Mouse (Mus musculus) MEL (cell line): ENCODE results near the gene Wdr34. TPM values are rescaled to one million over a fixed set of nuclear protein-coding genes. Genes with fewer than 3 reads are reported as not detected.

ENCODE experiments used
- DNase-seq: peaks from one replicate; pipeline ENCODE4 v3.0.0; 2011; ENCODE audit warnings: low read depth, low spot score
- H3K27ac ChIP-seq: 2 replicates; pipeline ENCODE4 v1.5.1; 2012; ENCODE audit warnings: low read depth, mild to moderate bottlenecking, control low read depth, low read length, moderate library complexity; ENCODE audit not compliant: control insufficient read depth
- H3K27me3 ChIP-seq, 2 experiments: fragments of 150-350 bp in 1 of 2; sonication (generic) in 1 of 2; 2 replicates each; pipeline ENCODE4 v1.6.1; 2012; ENCODE audit warnings: low read length in 2 of 2, mild to moderate bottlenecking in 2 of 2, improper control_type of control experiment in 1 of 2, moderate library complexity in 1 of 2; ENCODE audit not compliant: insufficient read depth in 2 of 2, control insufficient read depth in 1 of 2
- H3K36me3 ChIP-seq, 2 experiments: 2 replicates each; pipeline ENCODE4 v1.6.1; 2012 to 2014; ENCODE audit warnings: low read length in 2 of 2, improper control_type of control experiment in 1 of 2, inconsistent platforms in 1 of 2, mild to moderate bottlenecking in 1 of 2; ENCODE audit not compliant: insufficient read depth in 2 of 2, control insufficient read depth in 1 of 2
- H3K4me1 ChIP-seq, 2 experiments: fragments of 150-350 bp in 1 of 2; sonication (generic) in 1 of 2; 2 replicates each; pipeline ENCODE4 v1.6.1; 2012; ENCODE audit warnings: low read length in 2 of 2, improper control_type of control experiment in 1 of 2, mild to moderate bottlenecking in 1 of 2; ENCODE audit not compliant: insufficient read depth in 2 of 2, control insufficient read depth in 1 of 2
- H3K4me3 ChIP-seq, 2 experiments: fragments of 150-350 bp in 1 of 2; sonication (generic) in 1 of 2; 2 replicates each; pipeline ENCODE4 v1.5.1; 2012; ENCODE audit warnings: low read depth in 2 of 2, low read length in 2 of 2, mild to moderate bottlenecking in 2 of 2, moderate library complexity in 2 of 2, control low read depth in 1 of 2, improper control_type of control experiment in 1 of 2; ENCODE audit not compliant: control insufficient read depth in 1 of 2, insufficient read depth in 1 of 2
- H3K79me2 ChIP-seq: 2 replicates; pipeline ENCODE4 v1.6.1; 2012; ENCODE audit warnings: mild to moderate bottlenecking, low read length, moderate library complexity; ENCODE audit not compliant: control insufficient read depth, poor library complexity, insufficient read depth
- H3K9ac ChIP-seq: 2 replicates; pipeline ENCODE4 v1.6.1; 2012; ENCODE audit warnings: low read depth, mild to moderate bottlenecking, control low read depth, low read length, moderate library complexity; ENCODE audit not compliant: control insufficient read depth, poor library complexity, severe bottlenecking
- H3K9me3 ChIP-seq: fragments of 150-350 bp; sonication (generic); replicated peaks from 2 replicates; pipeline ENCODE4 v1.6.1; 2012; ENCODE audit warnings: mild to moderate bottlenecking, low read length, improper control_type of control experiment, moderate library complexity; ENCODE audit not compliant: insufficient read depth
- CHD1 ChIP-seq: IDR thresholded peaks from 2 replicates; pipeline ENCODE4 v1.6.1; 2012; ENCODE audit warnings: low read depth, mild to moderate bottlenecking, inconsistent platforms, low read length, improper control_type of control experiment
- CTCF ChIP-seq, 3 experiments: IDR thresholded peaks in 2 of 3; conservative IDR thresholded peaks in 1 of 3; 2 replicates each; pipeline ENCODE4 v1.5.1; 2011 to 2012; ENCODE audit warnings: low read length in 3 of 3, low read depth in 2 of 3, mild to moderate bottlenecking in 2 of 3, improper control_type of control experiment in 1 of 3, inconsistent platforms in 1 of 3, mixed read lengths in 1 of 3, moderate library complexity in 1 of 3; ENCODE audit not compliant: control insufficient read depth in 1 of 3, insufficient read depth in 1 of 3, poor library complexity in 1 of 3, severe bottlenecking in 1 of 3
- E2F4 ChIP-seq: IDR thresholded peaks from 2 replicates; pipeline ENCODE4 v1.6.1; 2011; ENCODE audit warnings: low read depth, low read length, improper control_type of control experiment, borderline replicate concordance
- EP300 ChIP-seq, 2 experiments: IDR thresholded peaks; 2 replicates each; pipeline ENCODE4 v1.6.1; 2011; ENCODE audit warnings: improper control_type of control experiment in 2 of 2, low read length in 2 of 2, low read depth in 1 of 2, mild to moderate bottlenecking in 1 of 2
- ETS1 ChIP-seq: IDR thresholded peaks from 2 replicates; pipeline ENCODE4 v1.6.1; 2012; ENCODE audit warnings: low read depth, mild to moderate bottlenecking, inconsistent platforms, low read length, improper control_type of control experiment, moderate library complexity
- GABPA ChIP-seq: IDR thresholded peaks from 2 replicates; pipeline ENCODE4 v1.6.1; 2012; ENCODE audit warnings: low read depth, mild to moderate bottlenecking, inconsistent platforms, low read length, improper control_type of control experiment, moderate library complexity
- GATA1 ChIP-seq: IDR thresholded peaks from 2 replicates; pipeline ENCODE4 v1.6.1; 2011; ENCODE audit warnings: low read depth, low read length, improper control_type of control experiment
- HCFC1 ChIP-seq: IDR thresholded peaks from 2 replicates; pipeline ENCODE4 v1.6.1; 2012; ENCODE audit warnings: low read depth, mild to moderate bottlenecking, inconsistent platforms, low read length, improper control_type of control experiment, moderate library complexity
- JUND ChIP-seq: IDR thresholded peaks from 2 replicates; pipeline ENCODE4 v1.6.1; 2011; ENCODE audit warnings: low read depth, mild to moderate bottlenecking, improper control_type of control experiment, low read length
- MAZ ChIP-seq: IDR thresholded peaks from 2 replicates; pipeline ENCODE4 v1.6.1; 2012; ENCODE audit warnings: low read depth, mild to moderate bottlenecking, inconsistent platforms, low read length, improper control_type of control experiment
- MEF2A ChIP-seq: IDR thresholded peaks from 2 replicates; pipeline ENCODE4 v1.6.1; 2014; ENCODE audit warnings: low read depth, mild to moderate bottlenecking, inconsistent platforms, low read length, improper control_type of control experiment; ENCODE audit not compliant: poor library complexity, insufficient replicate concordance, severe bottlenecking; ENCODE audit errors: extremely low read depth
- MXI1 ChIP-seq: IDR thresholded peaks from 2 replicates; pipeline ENCODE4 v1.6.1; 2011; ENCODE audit warnings: mild to moderate bottlenecking, low read depth, low read length, improper control_type of control experiment
- NELFE ChIP-seq: IDR thresholded peaks from 2 replicates; pipeline ENCODE4 v1.6.1; 2011; ENCODE audit warnings: low read depth, low read length, improper control_type of control experiment
- POLR2A ChIP-seq, 2 experiments: IDR thresholded peaks; 2 replicates each; pipeline ENCODE4 v1.6.1; 2011 to 2012; ENCODE audit warnings: low read length in 2 of 2, mild to moderate bottlenecking in 2 of 2, control low read depth in 1 of 2, improper control_type of control experiment in 1 of 2, low read depth in 1 of 2, moderate library complexity in 1 of 2; ENCODE audit not compliant: control insufficient read depth in 1 of 2, insufficient read depth in 1 of 2, poor library complexity in 1 of 2
- POLR2AphosphoS5 ChIP-seq: IDR thresholded peaks from 2 replicates; pipeline ENCODE4 v1.6.1; 2012; ENCODE audit warnings: low read depth, borderline replicate concordance, mild to moderate bottlenecking, inconsistent platforms, low read length, moderate library complexity, mixed read lengths
- RCOR1 ChIP-seq: IDR thresholded peaks from 2 replicates; pipeline ENCODE4 v1.6.1; 2012; ENCODE audit warnings: low read depth, mild to moderate bottlenecking, inconsistent platforms, low read length, improper control_type of control experiment
- TAL1 ChIP-seq: IDR thresholded peaks from 2 replicates; pipeline ENCODE4 v1.6.1; 2012; ENCODE audit warnings: mild to moderate bottlenecking, inconsistent platforms, low read length, moderate library complexity, mixed read lengths
- UBTF ChIP-seq: IDR thresholded peaks from 2 replicates; pipeline ENCODE4 v1.6.1; 2012; ENCODE audit warnings: low read depth, mild to moderate bottlenecking, inconsistent platforms, low read length, improper control_type of control experiment, moderate library complexity, borderline replicate concordance; ENCODE audit not compliant: insufficient read depth
- USF2 ChIP-seq, 2 experiments: IDR thresholded peaks; 2 replicates each; pipeline ENCODE4 v1.6.1; 2011 to 2012; ENCODE audit warnings: improper control_type of control experiment in 2 of 2, low read length in 2 of 2, borderline replicate concordance in 1 of 2, inconsistent platforms in 1 of 2, low read depth in 1 of 2, mild to moderate bottlenecking in 1 of 2; ENCODE audit not compliant: insufficient read depth in 1 of 2
- ZC3H11A ChIP-seq: IDR thresholded peaks from 2 replicates; pipeline ENCODE4 v1.6.1; 2012; ENCODE audit warnings: low read depth, mild to moderate bottlenecking, inconsistent platforms, low read length, improper control_type of control experiment
- ZKSCAN1 ChIP-seq: IDR thresholded peaks from 2 replicates; pipeline ENCODE4 v1.6.1; 2012; ENCODE audit warnings: low read depth, mild to moderate bottlenecking, inconsistent platforms, low read length, improper control_type of control experiment, moderate library complexity
- ZMIZ1 ChIP-seq: IDR thresholded peaks from 2 replicates; pipeline ENCODE4 v1.6.1; 2012; ENCODE audit warnings: low read depth, mild to moderate bottlenecking, inconsistent platforms, low read length, improper control_type of control experiment, moderate library complexity
- polyA plus RNA-seq, 2 experiments: library from polyadenylated mRNA; stranded (reverse) in 1 of 2; unstranded in 1 of 2; fragments of >175 nt in 1 of 2; fragments of >200 nt in 1 of 2; gene quantifications; 2 replicates each; pipeline versions ENCODE4 v1.2.1 to v1.2.4; 2012; ENCODE audit warnings: low replicate concordance in 2 of 2, low read depth in 1 of 2; ENCODE audit not compliant: insufficient read length in 2 of 2, insufficient read depth in 1 of 2, missing spikeins in 1 of 2
- total RNA-seq: library from RNA; depleted of rRNA; stranded (reverse); fragments of 300-350 nt; gene quantifications from 2 replicates; pipeline ENCODE4 v1.2.3, GENCODE M21; 2012

Wdr34 gene
- total and polyA plus RNA-seq, 3 experiments: 49.3 to 78.3 TPM; not detected in 1

DNA sequence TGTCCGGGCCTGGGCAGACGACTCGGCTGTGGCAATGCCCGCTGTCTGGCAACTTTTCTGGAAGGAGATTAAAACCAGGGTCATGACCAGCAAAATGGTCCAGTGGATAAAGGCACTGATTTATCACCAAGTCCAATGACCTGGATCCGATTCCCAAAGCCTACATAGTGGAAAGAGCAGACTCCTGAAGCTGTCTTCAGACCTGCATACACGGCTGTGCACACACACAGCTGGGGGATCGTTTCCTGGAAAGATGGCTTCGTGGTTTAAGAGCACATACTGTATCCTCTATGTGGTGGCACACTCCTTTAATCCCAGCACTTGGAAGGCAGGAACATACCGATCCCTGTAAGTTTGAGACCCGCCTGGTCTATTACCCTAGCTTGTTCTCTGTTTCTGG lies 10.3 kb downstream of the Wdr34 start:
- no peaks in the 10 kb centered on the region for H3K4me1 ChIP-seq
- no peaks in the 10 kb centered on the region for H3K27me3 ChIP-seq
- no peaks in the 10 kb centered on the region for H3K79me2 ChIP-seq
- TF ChIP-seq POLR2A (IDR thresholded peaks at IDR 0.05; ENCODE audit: control insufficient read depth in 1 of 2, insufficient read depth in 1 of 2, low read depth in 1 of 2, low read length in 2 of 2, poor library complexity in 1 of 2) (no peak), JUND (no peak), ZMIZ1 (no peak), ETS1 (no peak), POLR2AphosphoS5 (no peak), UBTF (no peak), USF2 (IDR thresholded peaks at IDR 0.05; ENCODE audit: borderline replicate concordance in 1 of 2, insufficient read depth in 1 of 2, low read depth in 1 of 2, low read length in 2 of 2) (no peak), E2F4 (no peak), MXI1 (no peak), NELFE (no peak), TAL1 (no peak), ZC3H11A (no peak), GATA1 (no peak), CTCF (IDR thresholded peaks at IDR 0.05 in 2 of 3, conservative IDR thresholded peaks at IDR 0.05 in 1 of 3; ENCODE audit: control insufficient read depth in 1 of 3, insufficient read depth in 1 of 3, low read depth in 2 of 3, low read length in 3 of 3, poor library complexity in 1 of 3, severe bottlenecking in 1 of 3) (no peak), MEF2A (no peak), GABPA (no peak)
- H3K27ac ChIP-seq: no peak overlapping the region
- H3K36me3 ChIP-seq: no peaks in the 10 kb centered on the region; a peak in 2 of 4 replicates
- no peak overlapping the region for H3K4me3 ChIP-seq
- no peak overlapping the region for H3K9ac ChIP-seq
- no peak for DNase-seq
- H3K9me3 ChIP-seq: no peaks in the 10 kb centered on the region

DNA sequence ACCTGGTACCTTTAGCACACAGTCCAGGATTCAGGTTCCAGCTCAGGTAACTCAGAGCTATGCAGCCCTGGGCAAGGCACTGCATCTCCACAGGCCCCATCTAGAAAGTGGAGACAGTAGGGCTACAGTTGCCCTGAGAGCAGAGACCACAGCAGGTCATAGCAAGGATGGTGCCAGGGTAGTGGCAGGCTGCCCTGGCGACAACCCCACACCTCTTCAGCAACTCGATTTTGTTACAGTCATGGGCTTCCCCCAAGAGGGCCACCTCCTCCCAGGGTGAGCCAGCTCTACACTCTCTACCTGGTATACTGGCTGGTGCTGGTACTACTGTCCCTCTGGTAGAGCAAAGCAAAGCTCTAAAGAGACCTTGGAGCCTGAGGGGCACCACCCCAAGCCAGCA lies 10.9 kb downstream of the Wdr34 start:
- no peaks in the 10 kb centered on the region; a peak in 2 of 4 replicates for H3K36me3 ChIP-seq

More for the DNA sequence above, 10.9 kb downstream of the Wdr34 start:
- Histone ChIP-seq H3K4me1 (no peaks in the 10 kb centered on the region), H3K4me3 (no peak overlapping the region), H3K27me3 (no peaks in the 10 kb centered on the region), H3K9ac (no peak overlapping the region), H3K9me3 (no peaks in the 10 kb centered on the region), H3K79me2 (no peaks in the 10 kb centered on the region), H3K27ac (no peak overlapping the region)
- TF ChIP-seq EP300 (IDR thresholded peaks at IDR 0.05; ENCODE audit: low read depth in 1 of 2, low read length in 2 of 2) (no peak), NELFE (no peak), ZKSCAN1 (no peak), CHD1 (no peak), MAZ (no peak), HCFC1 (no peak), RCOR1 (no peak)
- DNase-seq: no peak
